Mouse (Mus musculus) right cerebral cortex, postnatal 14 days (tissue): Measurements from ENCODE around the gene Fbh1.

ENCODE experiments used
- DNase-seq: peaks from one replicate; pipeline ENCODE4 v3.0.0; 2022

Fbh1 gene

GRCm38 (mm10) chr2:11718573-11718972, 58.8 kb downstream of the Fbh1 start:
- no peak for DNase-seq

GRCm38 (mm10) chr2:11714535-11714934, 62.8 kb downstream of the Fbh1 start:
- peak; percentile 40 for DNase-seq

- no peak for DNase-seq
These were observed 64.4 kb downstream of the Fbh1 start for GRCm38 (mm10) chr2:11713021-11713420.

GRCm38 (mm10) chr2:11712483-11712990, 64.8 kb downstream of the Fbh1 start:
- DNase-seq: no peak

GRCm38 (mm10) chr2:11710101-11710500, 67.3 kb downstream of the Fbh1 start:
- peak; percentile 30 for DNase-seq

GRCm38 (mm10) chr2:11708538-11708937, 68.8 kb downstream of the Fbh1 start:
- DNase-seq: no peak

DNA sequence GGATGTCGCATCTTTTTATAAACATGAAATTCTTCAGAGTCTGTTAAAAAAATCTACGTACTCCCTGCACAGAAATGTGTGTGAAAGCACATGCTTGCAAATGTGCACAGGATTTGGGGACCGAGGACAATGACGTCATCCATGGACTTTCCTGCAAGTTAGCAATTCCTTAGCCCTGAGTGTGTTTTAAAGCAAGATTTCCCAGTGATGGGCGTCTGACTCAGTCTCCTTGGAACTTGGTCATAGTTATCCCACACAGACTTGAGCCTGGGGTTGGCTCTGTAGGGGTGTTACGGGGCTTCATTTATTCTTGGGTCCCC, 70.7 kb downstream of the Fbh1 start:
- DNase-seq: no peak

DNA sequence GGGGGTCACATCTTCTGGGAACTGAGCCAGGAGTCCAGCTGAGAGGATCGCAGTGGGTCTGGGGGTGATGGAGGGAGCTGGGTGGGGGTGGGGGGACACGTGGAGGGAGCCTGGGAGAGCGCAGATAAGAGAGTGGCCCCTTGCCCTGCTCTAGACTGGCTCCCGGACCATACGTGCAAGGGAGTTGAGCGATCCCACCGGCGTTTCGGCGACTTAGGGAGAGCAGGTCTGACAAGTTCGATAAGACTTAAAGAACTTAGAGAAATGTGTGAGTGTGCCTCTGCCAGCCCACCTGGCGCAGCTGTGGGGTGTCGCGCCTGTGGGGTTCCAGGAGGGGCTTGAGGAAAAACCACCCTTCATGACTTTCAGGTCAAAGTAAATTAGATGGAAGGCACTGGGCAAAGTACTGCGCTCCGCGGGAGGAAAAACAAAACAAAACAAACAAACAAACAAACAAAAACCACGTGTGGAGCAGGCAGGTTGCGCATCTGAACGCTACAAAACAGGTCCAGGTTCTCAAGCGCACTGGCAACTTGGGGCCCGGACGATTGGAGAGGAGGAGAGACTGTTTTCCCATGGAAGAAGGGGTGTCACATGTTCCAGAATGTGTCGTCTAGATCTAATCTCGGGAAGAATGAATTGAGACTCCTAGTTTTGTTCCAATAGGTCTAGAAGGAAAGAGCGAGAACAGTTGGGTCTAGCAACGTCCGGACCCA, 71.2 kb downstream of the Fbh1 start:
- DNase-seq: no peak

GRCm38 (mm10) chr2:11705201-11706025, 72.0 kb downstream of the Fbh1 start, which contains the start of gene Il15ra:
Gene Il15ra, plus strand, starts transcription at chr2:11705290.
- peak; percentile 38 for DNase-seq

GRCm38 (mm10) chr2:11699905-11700304, 77.5 kb downstream of the Fbh1 start:
- DNase-seq: no peak

- DNase-seq: no peak
These were observed 78.4 kb downstream of the Fbh1 start for GRCm38 (mm10) chr2:11698994-11699393.

DNA sequence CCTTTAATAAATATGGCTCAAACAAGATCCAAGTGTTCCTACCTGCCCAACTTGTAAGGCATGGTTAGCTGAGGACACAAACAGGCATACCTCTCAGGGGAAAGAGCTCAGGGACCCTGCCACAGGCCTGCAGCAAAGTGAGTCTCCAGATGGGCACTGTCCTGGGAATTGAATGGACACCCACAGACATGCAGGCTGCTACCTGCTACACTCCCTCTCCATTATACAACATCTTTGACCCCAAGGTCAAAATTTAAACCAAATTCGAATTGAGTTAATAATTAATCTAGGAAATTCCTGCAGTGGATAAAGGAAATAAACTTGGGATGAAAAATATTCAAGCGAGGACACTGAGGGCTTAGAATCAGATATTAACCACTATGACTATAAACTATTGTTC, 81.5 kb downstream of the Fbh1 start:
- no peak for DNase-seq

- DNase-seq: no peak
These were observed 83.3 kb downstream of the Fbh1 start for GRCm38 (mm10) chr2:11694104-11694503.

GRCm38 (mm10) chr2:11693352-11693751, 84.0 kb downstream of the Fbh1 start:
- no peak for DNase-seq
